Mouse (Mus musculus) hindbrain, embryonic 12.5 days (tissue): ENCODE measurements around the gene Sh3bgrl2. TPM values are rescaled to one million over a fixed set of nuclear protein-coding genes. Genes with fewer than 3 reads are reported as not detected.
"Not testable (repeated sequence)": the region's sequence is repeated elsewhere in the genome, so short reads cannot be mapped to it uniquely, and the experiment has no call there.

Experiments
- ATAC-seq: fragments of 200-750 bp; cut with Nextera tagmentation; 2 replicates; pipeline ENCODE4 v1.8.0; 2017; ENCODE audit warnings: moderate TSS enrichment; ENCODE audit not compliant: low FRiP score
- H3K27ac ChIP-seq: fragments of 300-500 bp; sonication (generic); 2 replicates; pipeline ENCODE4 v1.5.1; 2016; ENCODE audit warnings: mild to moderate bottlenecking
- H3K27me3 ChIP-seq: fragments of 300-500 bp; sonication (generic); 2 replicates; pipeline ENCODE4 v1.6.1; 2016; ENCODE audit warnings: mild to moderate bottlenecking
- H3K36me3 ChIP-seq: fragments of 300-500 bp; sonication (generic); 2 replicates; pipeline ENCODE4 v1.6.1; 2016; ENCODE audit warnings: mild to moderate bottlenecking
- H3K4me1 ChIP-seq: fragments of 300-500 bp; sonication (generic); 2 replicates; pipeline ENCODE4 v1.6.1; 2016
- H3K4me2 ChIP-seq: fragments of 300-500 bp; sonication (generic); replicated peaks from 2 replicates; pipeline ENCODE4 v1.6.1; 2016; ENCODE audit warnings: mild to moderate bottlenecking
- H3K4me3 ChIP-seq: fragments of 300-500 bp; sonication (generic); 2 replicates; pipeline ENCODE4 v1.5.1; 2016; ENCODE audit warnings: mild to moderate bottlenecking
- H3K9ac ChIP-seq: fragments of 300-500 bp; sonication (generic); 2 replicates; pipeline ENCODE4 v1.6.1; 2016; ENCODE audit warnings: mild to moderate bottlenecking, moderate library complexity
- H3K9me3 ChIP-seq: fragments of 300-500 bp; sonication (generic); replicated peaks from 2 replicates; pipeline ENCODE4 v1.6.1; 2016; ENCODE audit warnings: mild to moderate bottlenecking
- WGBS: fragments of 180-500 bp; shearing (Covaris S2); methylation state at CpG from one replicate; pipeline ENCODE4 v1.1.7; 2016; 5-methylcytosine and 5-hydroxymethylcytosine counted together
- polyA plus RNA-seq: library from polyadenylated mRNA; unstranded; fragments of >200 nt; fragmentation: Nextera tagmentation; extraction: Ambion mirVana; gene quantifications from 2 replicates; pipeline ENCODE4 v1.2.1, GENCODE M21; 2016

Sh3bgrl2 gene
- polyA plus RNA-seq, result 8.0 and 8.1 TPM in 2 replicates

DNA sequence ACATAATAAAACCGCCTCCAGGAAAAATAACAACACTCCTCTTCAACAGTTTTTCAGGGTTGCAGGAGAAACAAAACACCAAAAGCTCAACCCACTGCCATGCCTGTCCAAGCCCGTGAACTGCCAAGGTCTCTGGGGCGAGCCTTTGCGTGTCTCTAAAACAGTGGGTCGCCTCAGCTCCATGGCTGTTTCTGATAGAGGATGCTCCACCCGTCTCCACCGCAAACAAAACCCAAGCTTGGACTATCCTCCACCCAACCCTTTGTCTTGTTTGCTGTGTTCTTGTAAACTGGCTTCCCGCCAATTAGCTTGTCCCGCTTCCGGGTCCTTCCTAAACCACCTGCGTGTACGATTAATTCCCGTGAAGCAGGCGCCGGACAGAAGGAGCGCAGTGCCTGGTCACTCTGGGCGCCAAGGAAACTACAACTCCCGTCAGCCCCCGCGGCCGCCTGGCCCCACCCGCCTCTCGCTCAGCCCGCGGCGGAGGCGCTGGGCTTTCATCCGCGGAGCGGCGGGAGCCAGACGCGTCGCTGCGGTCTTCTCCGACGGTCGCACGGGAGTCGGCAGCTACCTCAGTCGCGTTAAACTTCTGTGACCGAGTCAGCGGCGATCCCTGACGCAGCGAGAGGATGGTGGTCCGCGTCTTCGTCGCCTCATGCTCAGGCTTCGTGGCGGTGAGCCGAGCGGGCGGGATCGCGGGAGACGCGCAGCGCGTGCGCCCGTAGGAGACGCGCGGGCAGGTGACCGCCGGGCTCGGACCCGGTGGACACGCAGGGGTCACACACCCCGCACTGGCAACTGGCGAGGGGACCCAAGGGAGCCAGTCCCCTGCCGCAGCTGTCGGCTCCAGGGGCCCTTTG lies at the start of gene Sh3bgrl2:
Gene Sh3bgrl2 (plus strand): TSS at position 498 of the 860 bp plus-strand sequence.
- peak within 1 kb of the TSS; percentile 65 for H3K4me3 ChIP-seq
- no peaks in the 10 kb centered on the region for H3K36me3 ChIP-seq
- H3K4me2 ChIP-seq, result peak within 1 kb of the TSS; percentile 59
- peaks cover 3% of the 10 kb centered on the region; the same call in 1 of the 2 replicates for H3K27me3 ChIP-seq
- H3K9ac ChIP-seq, result peak within 1 kb of the TSS; percentile 55
- peak; percentile 94 for ATAC-seq
- H3K4me1 ChIP-seq, result no peaks in the 10 kb centered on the region
- H3K27ac ChIP-seq, result no peak within 1 kb of the TSS
- 2% methylated on average over 75 of the region's 76 CpGs for WGBS
- no peaks in the 10 kb centered on the region for H3K9me3 ChIP-seq

DNA sequence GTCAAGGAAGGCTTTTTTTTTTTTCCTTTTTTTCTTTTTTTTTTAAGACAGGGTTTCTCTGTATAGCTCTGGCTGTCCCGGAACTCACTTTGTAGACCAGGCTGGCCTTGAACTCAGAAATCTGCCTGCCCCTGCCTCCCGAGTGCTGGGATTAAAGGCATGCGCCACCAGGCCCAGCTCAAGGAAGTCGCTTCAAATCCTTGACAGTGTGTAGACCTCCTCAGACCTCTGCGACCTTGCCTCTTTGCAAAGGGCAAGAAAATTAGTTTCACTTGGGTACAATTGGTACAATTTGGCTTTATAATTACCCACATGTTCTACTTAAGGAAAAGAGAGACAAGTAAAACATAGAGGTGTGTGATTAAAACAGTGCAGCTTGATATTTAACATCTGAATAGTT lies 29.0 kb upstream of the Sh3bgrl2 start:
- not testable (repeated sequence) for H3K4me2 ChIP-seq, H3K27ac ChIP-seq, H3K9ac ChIP-seq, H3K9me3 ChIP-seq, H3K27me3 ChIP-seq, H3K4me1 ChIP-seq, ATAC-seq, H3K4me3 ChIP-seq, H3K36me3 ChIP-seq
- 75% methylated on average over 5 of the region's 5 CpGs for WGBS

DNA sequence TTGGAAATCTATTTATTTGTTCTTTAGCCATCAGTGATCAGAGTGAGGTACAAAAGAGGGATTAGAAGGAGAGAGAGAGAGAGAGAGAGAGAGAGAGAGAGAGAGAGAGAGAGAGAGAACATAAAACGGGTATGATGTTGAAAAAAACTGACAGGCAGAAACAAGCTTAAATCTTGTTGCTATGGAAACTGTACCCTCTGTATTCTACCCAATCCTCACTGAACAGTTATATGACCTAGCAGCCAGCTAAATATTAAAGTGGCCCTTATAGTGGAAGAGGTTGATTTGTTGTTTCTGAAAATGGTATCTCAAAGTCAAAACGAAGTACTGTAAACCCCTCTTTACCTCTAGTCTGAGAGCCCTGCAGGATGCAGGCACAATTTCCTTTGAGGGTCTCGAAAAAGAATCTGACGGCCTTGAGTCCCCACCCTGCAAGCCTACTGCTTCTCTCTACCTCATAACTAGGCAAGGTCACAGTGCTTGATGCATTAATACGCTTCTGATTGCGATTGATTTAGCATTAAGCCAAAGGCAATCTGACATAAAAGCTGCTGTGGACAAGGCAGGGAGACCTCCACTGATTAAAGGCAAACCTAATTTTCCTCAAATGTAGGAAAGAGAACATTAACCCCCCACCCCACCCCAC lies 28.5 kb upstream of the Sh3bgrl2 start:
- 76% methylated on average over 6 of the region's 6 CpGs for WGBS
- H3K4me1 ChIP-seq, result no peaks in the 10 kb centered on the region
- no peak overlapping the region for H3K4me2 ChIP-seq
- ATAC-seq, result no peak
- no peaks in the 10 kb centered on the region for H3K9me3 ChIP-seq
- H3K27me3 ChIP-seq, result no peaks in the 10 kb centered on the region
- H3K27ac ChIP-seq, result no peak overlapping the region
- H3K4me3 ChIP-seq, result no peak overlapping the region
- no peak overlapping the region for H3K9ac ChIP-seq
- H3K36me3 ChIP-seq, result no peaks in the 10 kb centered on the region

DNA sequence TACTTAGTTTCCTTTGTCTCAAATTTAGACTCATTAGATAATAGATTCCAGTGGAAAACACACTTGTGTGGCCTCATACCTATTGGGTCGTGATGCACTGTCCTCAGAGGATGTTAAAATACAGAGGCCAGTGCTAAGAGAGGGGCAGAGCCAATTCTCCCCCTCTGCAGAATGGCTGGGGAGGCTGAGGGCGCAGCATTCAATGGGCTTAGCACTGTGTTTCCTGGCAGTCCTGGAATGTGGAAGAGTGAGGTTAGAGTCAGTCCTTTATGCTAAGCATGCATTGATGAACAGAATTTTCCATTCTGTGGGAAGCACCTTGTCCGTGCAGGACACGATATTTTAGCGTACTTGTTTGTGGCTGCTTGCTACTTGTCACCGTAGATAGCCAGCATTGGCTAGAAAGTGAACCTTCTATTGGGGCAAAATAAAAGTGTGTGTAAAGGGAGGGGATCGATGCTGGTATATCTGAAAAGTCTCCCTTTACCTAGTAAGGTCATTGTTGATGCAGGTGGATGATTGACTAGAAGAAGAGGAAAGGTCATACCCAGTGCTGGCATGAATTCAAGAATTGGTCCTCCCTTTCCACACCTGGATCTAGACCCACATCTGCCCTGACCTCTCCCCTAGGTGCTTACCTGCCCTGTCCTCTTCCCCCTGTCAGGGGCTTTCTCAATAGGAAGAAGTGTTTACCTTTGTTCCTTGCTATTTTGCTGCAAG lies 20.6 kb upstream of the Sh3bgrl2 start:
- H3K27me3 ChIP-seq, result no peaks in the 10 kb centered on the region
- H3K27ac ChIP-seq, result no peak overlapping the region
- no peak overlapping the region for H3K4me2 ChIP-seq
- 85% methylated on average over 7 of the region's 7 CpGs for WGBS
- no peaks in the 10 kb centered on the region for H3K36me3 ChIP-seq
- no peak overlapping the region for H3K4me3 ChIP-seq
- ATAC-seq, result no peak
- H3K9ac ChIP-seq, result no peak overlapping the region
- no peaks in the 10 kb centered on the region for H3K4me1 ChIP-seq
- H3K9me3 ChIP-seq, result no peaks in the 10 kb centered on the region

DNA sequence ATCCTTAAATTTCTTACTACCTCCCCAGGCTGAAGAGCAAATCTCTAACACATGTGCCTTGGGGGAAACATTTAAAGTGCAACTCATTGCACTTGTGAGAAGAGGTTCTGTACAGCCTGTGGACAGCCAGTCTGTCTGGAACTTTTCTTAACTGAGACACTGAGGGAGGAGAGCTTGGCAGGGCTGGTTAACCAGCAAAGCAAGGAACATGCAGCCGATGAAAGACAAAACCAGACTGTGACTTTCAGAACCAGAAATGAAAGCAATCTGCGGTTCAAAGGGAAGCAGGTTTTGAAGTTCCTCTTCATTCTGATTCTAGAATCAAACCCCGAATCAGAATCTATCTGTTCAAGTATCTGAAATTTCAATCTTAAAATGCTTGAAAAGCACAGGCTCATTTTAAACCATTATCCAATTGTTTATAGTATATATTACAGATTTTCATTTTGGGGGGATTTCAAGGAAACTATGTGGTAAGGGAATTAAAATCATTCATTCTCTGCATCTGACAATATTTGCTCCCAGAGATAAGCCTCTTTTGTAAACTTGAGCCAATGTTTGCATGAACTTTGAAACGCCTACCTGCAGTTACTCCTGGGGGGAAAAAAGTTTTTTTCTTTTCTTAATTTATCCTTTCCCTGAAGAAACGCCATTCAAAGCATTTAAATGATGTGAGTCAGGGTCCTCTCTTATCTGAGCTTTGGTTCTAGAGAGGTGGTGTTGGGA lies 14.9 kb upstream of the Sh3bgrl2 start:
- ATAC-seq, result no peak
- 83% methylated on average over 5 of the region's 5 CpGs for WGBS

DNA sequence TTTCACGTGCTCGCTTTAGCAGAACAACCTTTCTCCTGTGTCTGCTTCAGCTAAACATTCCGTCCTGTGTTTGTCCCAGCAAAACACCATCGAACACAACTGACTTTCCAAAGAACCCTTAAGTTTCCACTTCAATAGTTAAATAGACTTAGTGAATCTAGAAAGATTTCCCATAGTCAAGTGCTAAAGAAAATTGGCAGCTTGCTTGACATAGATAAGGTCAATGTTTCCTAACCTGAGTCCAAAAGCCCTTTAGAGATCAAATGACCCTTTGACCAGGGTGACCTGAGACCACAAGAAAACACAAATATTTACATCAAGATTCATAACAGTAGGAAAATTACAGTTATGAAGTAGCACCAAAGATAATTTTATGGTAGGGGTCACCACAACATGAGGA lies 11.2 kb upstream of the Sh3bgrl2 start:
- H3K4me1 ChIP-seq, result peaks cover 6% of the 10 kb centered on the region; the same call in 1 of the 2 replicates
- H3K9me3 ChIP-seq, result no peaks in the 10 kb centered on the region
- H3K9ac ChIP-seq, result no peak overlapping the region
- H3K4me3 ChIP-seq, result no peak overlapping the region
- no peak overlapping the region for H3K4me2 ChIP-seq
- no peak overlapping the region for H3K27ac ChIP-seq
- no peak for ATAC-seq
- WGBS, result 93% methylated on average over 4 of the region's 4 CpGs
- no peaks in the 10 kb centered on the region for H3K27me3 ChIP-seq
- H3K36me3 ChIP-seq, result no peaks in the 10 kb centered on the region

More for the DNA sequence above, 14.9 kb upstream of the Sh3bgrl2 start:
- Histone ChIP-seq H3K27me3 (no peaks in the 10 kb centered on the region), H3K9ac (no peak overlapping the region), H3K27ac (no peak overlapping the region), H3K4me1 (peaks cover 4% of the 10 kb centered on the region; the same call in 1 of the 2 replicates), H3K36me3 (no peaks in the 10 kb centered on the region), H3K4me2 (no peak overlapping the region), H3K9me3 (no peaks in the 10 kb centered on the region), H3K4me3 (no peak overlapping the region)

DNA sequence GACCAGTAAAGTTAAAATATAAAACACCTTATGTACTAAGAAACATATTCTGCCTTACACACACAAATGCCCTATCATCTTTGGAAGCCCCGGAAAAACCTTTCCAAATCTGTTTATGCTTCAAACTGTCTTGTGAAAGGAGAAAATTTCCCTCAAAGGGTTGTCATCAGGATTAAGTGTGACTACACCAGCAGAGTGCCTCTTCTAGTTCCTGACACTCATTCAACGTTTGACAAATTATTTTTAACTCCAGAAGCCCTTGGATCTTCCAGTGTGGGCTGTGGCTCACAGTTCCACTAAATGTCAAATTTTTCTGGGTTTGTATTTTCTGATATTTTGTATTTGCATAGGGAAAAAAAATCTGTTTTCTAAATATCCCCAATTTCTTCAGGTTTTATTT lies 10.6 kb upstream of the Sh3bgrl2 start:
- H3K36me3 ChIP-seq, result no peaks in the 10 kb centered on the region
- no peaks in the 10 kb centered on the region for H3K9me3 ChIP-seq
- H3K4me1 ChIP-seq, result peaks cover 6% of the 10 kb centered on the region; the same call in 1 of the 2 replicates
- H3K27me3 ChIP-seq, result no peaks in the 10 kb centered on the region
- ATAC-seq, result no peak
- H3K27ac ChIP-seq, result 0 out of 2 replicates have a peak overlapping the region, but pooled peaks have one; percentile 12
- H3K4me2 ChIP-seq, result no peak overlapping the region
- 57% methylated on average over 2 of the region's 2 CpGs for WGBS
- no peak overlapping the region for H3K4me3 ChIP-seq
- no peak overlapping the region for H3K9ac ChIP-seq

DNA sequence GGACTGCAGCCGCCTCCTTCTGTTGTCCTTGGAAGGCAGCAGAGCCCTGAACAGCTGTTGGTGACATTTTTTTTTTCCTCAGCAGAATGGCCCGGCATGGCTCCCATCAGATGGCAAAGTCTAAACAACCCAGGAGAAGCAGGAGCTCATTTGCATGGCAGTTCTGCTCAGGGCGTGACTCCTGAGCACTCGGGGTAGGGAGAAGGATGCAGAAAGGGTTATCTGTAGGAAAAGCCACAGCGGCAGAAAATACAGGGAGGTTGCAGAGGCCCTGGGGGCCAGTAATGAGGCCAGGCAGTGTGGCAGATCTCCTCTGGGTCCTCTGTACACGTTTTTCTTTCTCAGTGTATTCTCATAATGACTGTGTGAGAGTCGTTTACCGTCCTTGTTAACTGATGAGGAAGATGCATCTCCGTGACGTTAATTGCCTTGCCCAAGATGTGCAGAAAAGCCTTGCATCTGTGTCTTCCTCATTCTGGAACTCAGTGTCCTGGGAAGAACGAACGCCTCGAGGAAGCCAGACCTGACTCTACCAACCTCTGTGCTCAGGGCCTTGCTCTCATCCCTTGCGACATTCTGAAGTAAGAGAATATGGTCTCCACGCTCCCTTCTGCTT lies 10.1 kb upstream of the Sh3bgrl2 start:
- Histone ChIP-seq H3K4me3 (no peak overlapping the region), H3K36me3 (no peaks in the 10 kb centered on the region), H3K4me2 (0 out of 2 replicates have a peak overlapping the region, but pooled peaks have one; percentile 19), H3K27ac (peak overlapping the region; percentile 23; the same call in 1 of the 2 replicates), H3K27me3 (no peaks in the 10 kb centered on the region), H3K9me3 (no peaks in the 10 kb centered on the region), H3K9ac (no peak overlapping the region), H3K4me1 (peaks cover 6% of the 10 kb centered on the region; the same call in 1 of the 2 replicates)
- WGBS, result 39% methylated on average over 15 of the region's 15 CpGs
- peak; percentile 68 for ATAC-seq

DNA sequence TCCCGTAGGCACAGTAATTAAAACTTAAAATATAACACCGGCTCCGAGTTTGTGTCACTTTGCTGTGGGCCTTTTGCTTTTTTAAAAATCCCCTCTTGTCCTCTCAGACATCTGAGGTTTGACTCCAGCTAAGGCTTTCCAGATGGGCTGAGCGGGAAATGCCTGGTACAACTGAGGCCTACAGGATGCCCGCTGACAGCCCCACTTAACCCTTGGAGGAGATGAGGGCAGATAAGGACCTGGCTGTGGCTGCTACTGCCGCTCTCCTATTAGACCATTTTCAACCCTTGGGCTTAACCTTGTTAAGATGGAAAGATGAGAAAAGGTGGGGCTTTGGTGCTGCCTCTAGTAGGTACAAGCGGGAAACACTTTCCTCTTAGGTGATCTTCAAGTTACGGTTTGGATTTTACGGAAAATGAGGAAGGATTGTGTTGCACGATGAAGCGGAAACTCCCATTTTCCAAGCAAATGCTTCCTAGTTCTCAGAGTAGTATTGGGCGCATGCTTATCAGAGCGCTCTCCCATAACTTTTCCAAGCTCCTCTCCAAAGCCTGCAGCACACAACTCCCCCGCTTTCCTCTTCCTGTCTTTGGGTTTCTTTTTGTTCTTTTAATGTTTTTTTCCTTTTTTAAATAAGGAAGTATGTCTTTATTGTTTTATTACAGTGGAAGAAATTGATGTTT lies 8.2 kb upstream of the Sh3bgrl2 start:
- Histone ChIP-seq H3K9me3 (no peaks in the 10 kb centered on the region), H3K36me3 (no peaks in the 10 kb centered on the region), H3K4me1 (peaks cover 6% of the 10 kb centered on the region; the same call in 1 of the 2 replicates), H3K27me3 (no peaks in the 10 kb centered on the region), H3K27ac (no peak overlapping the region), H3K4me3 (no peak overlapping the region), H3K9ac (no peak overlapping the region), H3K4me2 (no peak overlapping the region)
- WGBS, result 86% methylated on average over 14 of the region's 14 CpGs
- no peak for ATAC-seq

DNA sequence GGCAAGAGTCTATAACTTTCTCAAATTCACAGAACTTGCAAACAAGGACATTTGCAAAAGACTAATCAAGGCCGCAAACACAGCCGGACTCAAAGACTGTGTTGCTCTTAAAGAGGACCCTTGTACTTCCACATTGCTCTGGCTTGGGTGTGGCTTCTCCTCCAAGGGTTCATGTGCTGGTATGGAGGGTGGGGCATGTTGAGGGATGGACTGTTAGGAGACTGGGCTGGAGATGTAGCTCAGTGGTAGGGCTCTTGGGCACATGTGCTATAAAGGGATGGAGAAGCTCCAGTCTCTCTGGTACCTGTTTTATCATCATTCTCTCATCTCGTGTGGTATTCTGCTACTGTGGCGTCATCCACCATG lies 7.7 kb upstream of the Sh3bgrl2 start:
- no peak overlapping the region for H3K4me3 ChIP-seq
- WGBS, result 85% methylated on average over 4 of the region's 4 CpGs
- H3K27me3 ChIP-seq, result no peaks in the 10 kb centered on the region
- H3K9me3 ChIP-seq, result no peaks in the 10 kb centered on the region
- H3K27ac ChIP-seq, result no peak overlapping the region
- H3K9ac ChIP-seq, result no peak overlapping the region
- no peak overlapping the region for H3K4me2 ChIP-seq
- no peaks in the 10 kb centered on the region for H3K36me3 ChIP-seq
- H3K4me1 ChIP-seq, result peaks cover 6% of the 10 kb centered on the region; the same call in 1 of the 2 replicates
- no peak for ATAC-seq

DNA sequence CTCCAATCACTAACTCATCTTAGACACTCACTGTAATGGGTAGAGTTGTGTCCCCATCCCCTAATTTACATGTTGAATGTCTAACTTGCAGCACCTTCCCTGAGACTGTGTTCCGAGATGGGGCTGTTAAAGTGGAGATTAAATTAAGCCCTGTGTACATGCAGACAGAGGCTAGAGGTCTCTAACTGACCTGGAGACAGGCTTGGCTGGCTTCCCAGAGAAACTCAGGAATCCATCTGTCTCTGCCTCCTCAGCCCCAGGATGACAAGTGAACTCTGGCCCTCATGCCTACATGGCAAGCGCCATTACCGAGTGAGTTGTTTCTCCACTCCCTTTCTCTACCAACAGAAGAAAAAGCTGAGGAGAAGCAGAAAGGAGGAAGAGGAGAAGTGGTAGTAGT lies 7.2 kb upstream of the Sh3bgrl2 start:
- H3K4me2 ChIP-seq, result no peak overlapping the region
- H3K27ac ChIP-seq, result no peak overlapping the region
- no peak overlapping the region for H3K4me3 ChIP-seq
- WGBS, result 67% methylated on average over 3 of the region's 3 CpGs
- H3K4me1 ChIP-seq, result peaks cover 6% of the 10 kb centered on the region; the same call in 1 of the 2 replicates
- no peaks in the 10 kb centered on the region for H3K9me3 ChIP-seq
- H3K36me3 ChIP-seq, result no peaks in the 10 kb centered on the region
- no peak overlapping the region for H3K9ac ChIP-seq
- H3K27me3 ChIP-seq, result no peaks in the 10 kb centered on the region
- ATAC-seq, result no peak
